Mouse (Mus musculus) forebrain, embryonic 16.5 days (tissue): Measurements from ENCODE around the gene Amigo2. TPM values are rescaled to one million over a fixed set of nuclear protein-coding genes. Genes with fewer than 3 reads are reported as not detected.
A peak's percentile ranks its signal among the peaks of the same experiment; 100 is the strongest.
"Not testable (repeated sequence)": the region's sequence is repeated elsewhere in the genome, so short reads cannot be mapped to it uniquely, and the experiment has no call there.

Experiments
- ATAC-seq: fragments of 200-750 bp; cut with Nextera tagmentation; 2 replicates; pipeline ENCODE4 v1.8.0; 2017; ENCODE audit warnings: mild to moderate bottlenecking, moderate library complexity
- H3K27ac ChIP-seq: fragments of 300-500 bp; sonication (generic); 2 replicates; pipeline ENCODE4 v1.5.1; 2014; ENCODE audit warnings: low read length, control low read depth
- H3K27me3 ChIP-seq: fragments of 300-500 bp; sonication (generic); replicated peaks from 2 replicates; pipeline ENCODE4 v1.6.1; 2014; ENCODE audit warnings: low read length; ENCODE audit not compliant: control insufficient read depth, insufficient read depth
- H3K36me3 ChIP-seq: fragments of 300-500 bp; sonication (generic); 2 replicates; pipeline ENCODE4 v1.6.1; 2014; ENCODE audit not compliant: control insufficient read depth, insufficient read depth
- H3K4me1 ChIP-seq: fragments of 300-500 bp; sonication (generic); replicated peaks from 2 replicates; pipeline ENCODE4 v1.6.1; 2014; ENCODE audit warnings: low read length; ENCODE audit not compliant: control insufficient read depth, insufficient read depth
- H3K4me2 ChIP-seq: fragments of 300-500 bp; sonication (generic); 2 replicates; pipeline ENCODE4 v1.6.1; 2014; ENCODE audit warnings: mild to moderate bottlenecking, low read length, control low read depth
- H3K4me3 ChIP-seq: fragments of 300-500 bp; sonication (generic); replicated peaks from 2 replicates; pipeline ENCODE4 v1.5.1; 2014; ENCODE audit warnings: mild to moderate bottlenecking, low read length, control low read depth
- H3K9ac ChIP-seq: fragments of 300-500 bp; sonication (generic); replicated peaks from 2 replicates; pipeline ENCODE4 v1.6.1; 2014; ENCODE audit warnings: low read depth, low read length, control low read depth
- H3K9me3 ChIP-seq: fragments of 300-500 bp; sonication (generic); 2 replicates; pipeline ENCODE4 v1.6.1; 2016; ENCODE audit warnings: low read length; ENCODE audit not compliant: control insufficient read depth
- WGBS: fragments of 180-500 bp; shearing (Covaris S2); extraction: QIAGEN DNeasy Blood & Tissue Kit; methylation state at CpG from one replicate; pipeline ENCODE4 v1.1.7; 2014; 5-methylcytosine and 5-hydroxymethylcytosine counted together
- polyA plus RNA-seq: library from polyadenylated mRNA; unstranded; fragments of >200 nt; fragmentation: Nextera tagmentation; extraction: Ambion mirVana; gene quantifications from 2 replicates; pipeline ENCODE4 v1.2.1, GENCODE M21; 2015

Amigo2 gene
- polyA plus RNA-seq, 1 experiment from 2014 or later, result 7.0 TPM

DNA sequence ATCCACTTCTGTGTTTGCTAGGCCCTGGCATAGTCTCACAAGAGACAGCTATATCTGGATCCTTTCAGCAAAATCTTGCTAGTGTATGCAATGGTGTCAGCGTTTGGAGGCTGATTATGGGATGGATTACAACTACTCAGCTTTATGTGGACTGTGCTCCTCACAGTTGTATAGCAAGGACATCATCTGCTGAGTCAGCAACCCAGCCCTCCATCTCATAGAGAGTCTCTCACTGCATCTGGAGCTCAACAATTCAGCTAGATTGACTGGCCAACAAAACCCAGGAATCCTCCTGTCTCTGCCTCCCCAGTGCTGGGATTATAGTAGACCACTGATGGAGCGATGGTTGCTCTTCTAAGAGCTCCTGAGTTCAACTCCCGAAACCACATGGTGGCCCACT, 37.3 kb downstream of the Amigo2 start:
- H3K4me3 ChIP-seq, H3K9me3 ChIP-seq, H3K4me1 ChIP-seq, H3K27me3 ChIP-seq, H3K4me2 ChIP-seq, ATAC-seq, H3K27ac ChIP-seq, H3K36me3 ChIP-seq, H3K9ac ChIP-seq: not testable (repeated sequence)
- 83% methylated on average over 3 of the region's 3 CpGs for WGBS

GRCm38 (mm10) chr15:97206506-97206905, 40.6 kb downstream of the Amigo2 start:
- Histone ChIP-seq H3K4me1 (no peaks in the 10 kb centered on the region), H3K4me2 (no peak overlapping the region), H3K27me3 (no peaks in the 10 kb centered on the region), H3K4me3 (no peak overlapping the region), H3K9ac (no peak overlapping the region), H3K27ac (no peak overlapping the region), H3K9me3 (no peaks in the 10 kb centered on the region), H3K36me3 (no peaks in the 10 kb centered on the region)
- no peak for ATAC-seq
- WGBS, result 95% methylated on average over 8 of the region's 8 CpGs

- no peak for ATAC-seq
- H3K9ac ChIP-seq, result no peak overlapping the region
- no peaks in the 10 kb centered on the region for H3K9me3 ChIP-seq
- 77% methylated on average over 10 of the region's 10 CpGs for WGBS
- H3K4me2 ChIP-seq, result no peak overlapping the region
- H3K4me1 ChIP-seq, result no peaks in the 10 kb centered on the region
- H3K4me3 ChIP-seq, result no peak overlapping the region
- H3K36me3 ChIP-seq, result no peaks in the 10 kb centered on the region
- no peak overlapping the region for H3K27ac ChIP-seq
- no peaks in the 10 kb centered on the region for H3K27me3 ChIP-seq
These were observed 41.3 kb downstream of the Amigo2 start for GRCm38 (mm10) chr15:97205776-97206175.

DNA sequence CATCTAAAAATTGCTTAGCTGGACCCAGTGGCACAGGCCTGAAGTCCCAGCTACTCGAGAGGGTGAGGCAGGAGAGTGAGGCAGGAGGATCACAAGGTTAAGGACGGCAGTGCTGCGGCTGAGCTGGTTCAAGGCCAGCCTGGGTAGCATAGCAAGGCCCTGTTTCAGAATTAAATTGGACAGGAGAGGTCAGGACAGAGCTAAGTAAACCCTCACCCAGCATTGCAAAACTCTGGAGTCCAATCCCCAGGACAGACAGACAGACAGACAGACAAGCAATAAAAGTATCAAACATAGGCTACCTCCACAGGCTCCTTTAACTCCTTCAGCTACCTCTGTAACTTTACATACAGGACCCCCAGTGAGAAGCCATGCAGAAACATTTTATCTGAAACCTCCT, 42.2 kb downstream of the Amigo2 start:
- Histone ChIP-seq H3K9me3 (no peaks in the 10 kb centered on the region), H3K9ac (no peak overlapping the region), H3K4me2 (no peak overlapping the region), H3K27ac (no peak overlapping the region), H3K4me3 (no peak overlapping the region), H3K4me1 (no peaks in the 10 kb centered on the region), H3K36me3 (no peaks in the 10 kb centered on the region), H3K27me3 (no peaks in the 10 kb centered on the region)
- WGBS, result 89% methylated on average over 3 of the region's 3 CpGs
- ATAC-seq, result no peak

DNA sequence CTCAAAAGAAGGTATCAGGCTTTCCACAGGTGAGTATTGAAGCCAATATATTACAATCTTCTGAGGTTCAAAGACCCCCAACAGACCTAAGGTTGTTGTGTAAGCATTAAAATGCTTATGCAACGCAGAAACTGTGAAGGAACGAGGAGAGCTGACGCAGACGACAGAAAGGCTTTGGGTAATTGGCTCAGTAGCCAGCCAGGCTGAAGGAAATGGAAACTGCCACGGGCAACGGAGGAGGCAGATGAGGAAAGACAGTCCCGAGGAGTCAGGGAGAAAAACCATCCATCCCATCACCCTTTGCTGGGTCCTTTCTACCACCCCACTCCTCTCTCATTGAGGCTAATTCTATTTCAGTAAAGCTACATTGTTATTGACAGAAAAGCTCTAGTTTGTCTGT, 50.4 kb downstream of the Amigo2 start:
- no peak overlapping the region for H3K9ac ChIP-seq
- no peak overlapping the region for H3K4me3 ChIP-seq
- no peak overlapping the region for H3K27ac ChIP-seq
- no peaks in the 10 kb centered on the region for H3K9me3 ChIP-seq
- ATAC-seq, result no peak
- no peaks in the 10 kb centered on the region for H3K36me3 ChIP-seq
- WGBS, result 57% methylated on average over 7 of the region's 7 CpGs
- H3K4me2 ChIP-seq, result no peak overlapping the region
- H3K27me3 ChIP-seq, result no peaks in the 10 kb centered on the region
- H3K4me1 ChIP-seq, result no peaks in the 10 kb centered on the region

- Histone ChIP-seq H3K4me2 (no peak overlapping the region), H3K4me1 (no peaks in the 10 kb centered on the region), H3K36me3 (no peaks in the 10 kb centered on the region), H3K9ac (no peak overlapping the region), H3K27ac (no peak overlapping the region), H3K9me3 (no peaks in the 10 kb centered on the region), H3K4me3 (no peak overlapping the region), H3K27me3 (no peaks in the 10 kb centered on the region)
- ATAC-seq, result peak; percentile 69
- 0% methylated on average over 1 of the region's 1 CpGs for WGBS
These were observed 51.5 kb downstream of the Amigo2 start for GRCm38 (mm10) chr15:97195628-97196027.

Other genes with a start within 250 kb of the Amigo2 start
- 3.7 and 5.0 TPM in 2 replicates for gene Slc38a4, start 191.3 kb downstream of the Amigo2 start, polyA plus RNA-seq
- 2.5 and 4.3 TPM in 2 replicates for gene Pced1b, start 180 bp downstream of the Amigo2 start, polyA plus RNA-seq